Mouse (Mus musculus) liver, adult 2 months (tissue): ENCODE data around the gene Txnip.

ENCODE experiments used
- CTCF ChIP-seq: fragments of 200-500 bp; IDR thresholded peaks from 2 replicates; pipeline ENCODE4 v1.5.1; 2011; ENCODE audit warnings: low read depth, low read length, control low read depth
- POLR2A ChIP-seq: fragments of 200-500 bp; IDR thresholded peaks from 2 replicates; pipeline ENCODE4 v1.6.1; 2011; ENCODE audit warnings: low read length, control low read depth; ENCODE audit not compliant: insufficient read depth; ENCODE audit errors: extremely low read depth

GRCm38 (mm10) chr3:96553601-96554000, 4.2 kb upstream of the Txnip start:
- no peak for TF ChIP-seq CTCF
- TF ChIP-seq POLR2A, result no peak
